Mouse (Mus musculus) liver, embryonic 13.5 days (tissue): Measurements from ENCODE around the gene Sept4. TPM values are rescaled to one million over a fixed set of nuclear protein-coding genes. Genes with fewer than 3 reads are reported as not detected.

ENCODE experiments used
- ATAC-seq: fragments of 200-750 bp; cut with Nextera tagmentation; 2 replicates; pipeline ENCODE4 v1.8.0; 2017; ENCODE audit warnings: low read depth, mild to moderate bottlenecking, moderate number of reproducible peaks, moderate library complexity
- DNase-seq: peaks from one replicate; pipeline ENCODE4 v3.0.0; 2022
- H3K27ac ChIP-seq: fragments of 300-500 bp; sonication (generic); 2 replicates; pipeline ENCODE4 v1.5.1; 2015; ENCODE audit warnings: moderate library complexity, mild to moderate bottlenecking, inconsistent platforms
- H3K27me3 ChIP-seq: fragments of 300-500 bp; sonication (generic); 2 replicates; pipeline ENCODE4 v1.6.1; 2015; ENCODE audit warnings: mild to moderate bottlenecking, inconsistent platforms
- H3K36me3 ChIP-seq: fragments of 300-500 bp; sonication (generic); 2 replicates; pipeline ENCODE4 v1.6.1; 2015; ENCODE audit warnings: mild to moderate bottlenecking, inconsistent platforms
- H3K4me1 ChIP-seq: fragments of 300-500 bp; sonication (generic); replicated peaks from 2 replicates; pipeline ENCODE4 v1.6.1; 2015; ENCODE audit warnings: inconsistent platforms
- H3K4me2 ChIP-seq: fragments of 300-500 bp; sonication (generic); 2 replicates; pipeline ENCODE4 v1.6.1; 2015; ENCODE audit warnings: inconsistent platforms, mild to moderate bottlenecking, moderate library complexity
- H3K4me3 ChIP-seq: fragments of 300-500 bp; sonication (generic); replicated peaks from 2 replicates; pipeline ENCODE4 v1.5.1; 2015; ENCODE audit warnings: mild to moderate bottlenecking, inconsistent platforms
- H3K9ac ChIP-seq: fragments of 300-500 bp; sonication (generic); 2 replicates; pipeline ENCODE4 v1.6.1; 2015; ENCODE audit warnings: mild to moderate bottlenecking, inconsistent platforms
- H3K9me3 ChIP-seq: fragments of 300-500 bp; sonication (generic); replicated peaks from 2 replicates; pipeline ENCODE4 v1.6.1; 2016; ENCODE audit warnings: inconsistent platforms
- WGBS: fragments of 180-500 bp; shearing (Covaris S2); methylation state at CpG from one replicate; pipeline ENCODE4 v1.1.7; 2015; ENCODE audit not compliant: insufficient replicate concordance; 5-methylcytosine and 5-hydroxymethylcytosine counted together
- polyA plus RNA-seq: library from polyadenylated mRNA; unstranded; fragments of >200 nt; fragmentation: Nextera tagmentation; extraction: Ambion mirVana; gene quantifications from 2 replicates; pipeline ENCODE4 v1.2.1, GENCODE M21; 2015

Sept4 gene
- polyA plus RNA-seq, 1 experiment from 2014 or later: 11.2 TPM

DNA sequence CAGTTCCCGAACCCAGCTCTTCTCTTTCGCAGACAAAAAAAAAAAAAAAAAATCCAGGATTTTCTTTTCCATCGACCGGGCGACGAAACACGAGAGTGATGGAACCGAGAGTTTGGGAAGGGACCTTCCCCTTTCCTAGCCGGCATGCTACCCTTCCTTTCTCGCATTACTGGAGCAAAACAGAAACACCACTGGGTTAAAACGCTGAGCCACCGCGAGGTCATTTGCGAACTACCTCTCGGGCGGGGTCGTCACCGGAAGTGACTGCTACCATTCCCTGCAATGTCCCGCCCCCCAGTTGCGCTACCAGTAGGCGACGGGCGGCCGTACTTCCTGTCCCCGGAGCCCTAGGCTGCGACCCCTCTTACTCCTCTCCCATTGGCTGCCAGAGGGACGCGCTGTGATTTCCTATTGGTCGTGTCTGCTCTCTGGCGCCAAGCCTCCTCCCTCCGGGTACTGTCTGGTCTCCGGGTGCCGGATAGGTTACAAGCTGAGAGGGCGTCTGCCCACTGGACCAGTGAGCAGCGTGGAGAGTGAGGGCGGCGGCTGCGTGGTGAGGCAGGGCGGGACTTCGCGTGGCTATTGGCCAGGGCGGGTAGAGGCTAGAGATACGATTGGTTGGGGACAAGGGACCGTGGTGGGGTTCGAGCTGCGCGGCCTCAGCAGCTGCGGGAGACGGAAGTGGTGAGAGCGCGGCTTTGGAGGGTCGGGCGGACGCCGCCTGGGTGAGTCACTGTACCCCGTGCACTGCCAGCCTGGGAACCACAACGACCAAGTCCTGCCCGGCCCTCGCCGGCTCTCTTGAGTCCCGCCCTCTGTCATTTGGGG is 23.0 kb downstream of the Sept4 start, which contains the start of gene Mtmr4:
Gene Mtmr4, plus strand, starts transcription at position 637 of the 828 bp plus-strand sequence.
- H3K27ac ChIP-seq: peak within 1 kb of the TSS; percentile 95
- H3K4me2 ChIP-seq: peak within 1 kb of the TSS; percentile 99
- ATAC-seq: peak; percentile 97
- peak within 1 kb of the TSS; percentile 79 for H3K4me3 ChIP-seq
- peaks cover 15% of the 10 kb centered on the region for H3K36me3 ChIP-seq
- peak; percentile 100 for DNase-seq
- peak within 1 kb of the TSS; percentile 93 for H3K9ac ChIP-seq
- under 1% methylated on average over 61 of the region's 61 CpGs for WGBS
- H3K4me1 ChIP-seq: peaks cover 65% of the 10 kb centered on the region
- no peaks in the 10 kb centered on the region for H3K27me3 ChIP-seq
- H3K9me3 ChIP-seq: no peaks in the 10 kb centered on the region

GRCm38 (mm10) chr11:87592354-87592695 is 23.6 kb downstream of the Sept4 start:
- WGBS: under 1% methylated on average over 15 of the region's 15 CpGs
- H3K27ac ChIP-seq: peak overlapping the region; percentile 95
- H3K9me3 ChIP-seq: no peaks in the 10 kb centered on the region
- H3K4me2 ChIP-seq: peak overlapping the region; percentile 99
- DNase-seq (no peak), ATAC-seq (no peak)
- H3K4me1 ChIP-seq: peaks cover 68% of the 10 kb centered on the region
- H3K9ac ChIP-seq: peak overlapping the region; percentile 83
- H3K36me3 ChIP-seq: peaks cover 21% of the 10 kb centered on the region
- peak overlapping the region; percentile 79 for H3K4me3 ChIP-seq
- no peaks in the 10 kb centered on the region for H3K27me3 ChIP-seq

GRCm38 (mm10) chr11:87592713-87593598 is 24.3 kb downstream of the Sept4 start:
- Histone ChIP-seq H3K27ac (peak overlapping the region; percentile 95), H3K4me1 (peaks cover 68% of the 10 kb centered on the region), H3K9ac (peak overlapping the region; percentile 83), H3K9me3 (no peaks in the 10 kb centered on the region), H3K4me3 (peak overlapping the region; percentile 79), H3K27me3 (no peaks in the 10 kb centered on the region), H3K36me3 (peaks cover 27% of the 10 kb centered on the region), H3K4me2 (peak overlapping the region; percentile 99)
- WGBS: 30% methylated on average over 13 of the region's 13 CpGs
- ATAC-seq (no peak), DNase-seq (no peak)

- peak; percentile 43 for ATAC-seq
- Histone ChIP-seq H3K27ac (peak overlapping the region; percentile 95), H3K9ac (peak overlapping the region; percentile 85), H3K27me3 (no peaks in the 10 kb centered on the region), H3K9me3 (no peaks in the 10 kb centered on the region), H3K36me3 (peaks cover 52% of the 10 kb centered on the region), H3K4me1 (peaks cover 52% of the 10 kb centered on the region), H3K4me3 (peak overlapping the region; percentile 72), H3K4me2 (peak overlapping the region; percentile 99)
- WGBS: 1% methylated on average over 29 of the region's 37 CpGs
- peak; percentile 85 for DNase-seq
Measured at GRCm38 (mm10) chr11:87595327-87595841, 26.7 kb downstream of the Sept4 start.

DNA sequence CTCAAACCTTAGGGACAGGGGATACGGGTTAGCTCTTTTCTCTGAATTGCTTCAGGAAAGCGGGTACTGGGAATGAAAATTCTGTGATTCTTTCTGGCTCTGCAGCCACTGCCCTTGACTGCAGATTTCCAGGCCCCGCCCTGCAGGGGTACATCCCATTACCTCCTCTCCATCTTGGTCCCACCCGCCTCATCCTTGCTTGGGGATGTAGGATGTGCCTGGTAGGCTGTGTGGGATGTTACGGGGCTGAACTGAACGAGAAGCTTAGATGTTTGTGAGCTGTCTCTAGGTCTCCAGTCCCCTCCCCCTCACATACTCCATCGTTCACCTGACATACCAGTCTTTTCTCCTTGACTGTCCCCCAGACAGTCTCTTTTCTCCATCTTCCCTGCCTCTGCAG is 27.3 kb downstream of the Sept4 start:
- peak overlapping the region; percentile 85 for H3K9ac ChIP-seq
- 44% methylated on average over 7 of the region's 7 CpGs for WGBS
- peaks cover 57% of the 10 kb centered on the region for H3K36me3 ChIP-seq
- peak overlapping the region; percentile 74 for H3K27ac ChIP-seq
- DNase-seq (no peak), ATAC-seq (no peak)
- no peaks in the 10 kb centered on the region for H3K27me3 ChIP-seq
- H3K4me3 ChIP-seq: peak overlapping the region; percentile 72
- peaks cover 46% of the 10 kb centered on the region for H3K4me1 ChIP-seq
- H3K9me3 ChIP-seq: no peaks in the 10 kb centered on the region
- H3K4me2 ChIP-seq: peak overlapping the region; percentile 99

GRCm38 (mm10) chr11:87596492-87596891 is 27.8 kb downstream of the Sept4 start:
- Histone ChIP-seq H3K27me3 (no peaks in the 10 kb centered on the region), H3K4me3 (0 out of 2 replicates have a peak overlapping the region, but pooled peaks have one; percentile 72), H3K4me2 (peak overlapping the region; percentile 99), H3K27ac (no peak overlapping the region), H3K4me1 (peaks cover 46% of the 10 kb centered on the region), H3K9ac (peak overlapping the region; percentile 4; the same call in 1 of the 2 replicates), H3K36me3 (peaks cover 63% of the 10 kb centered on the region), H3K9me3 (no peaks in the 10 kb centered on the region)
- 83% methylated on average over 2 of the region's 2 CpGs for WGBS
- ATAC-seq: no peak
- DNase-seq: no peak

DNA sequence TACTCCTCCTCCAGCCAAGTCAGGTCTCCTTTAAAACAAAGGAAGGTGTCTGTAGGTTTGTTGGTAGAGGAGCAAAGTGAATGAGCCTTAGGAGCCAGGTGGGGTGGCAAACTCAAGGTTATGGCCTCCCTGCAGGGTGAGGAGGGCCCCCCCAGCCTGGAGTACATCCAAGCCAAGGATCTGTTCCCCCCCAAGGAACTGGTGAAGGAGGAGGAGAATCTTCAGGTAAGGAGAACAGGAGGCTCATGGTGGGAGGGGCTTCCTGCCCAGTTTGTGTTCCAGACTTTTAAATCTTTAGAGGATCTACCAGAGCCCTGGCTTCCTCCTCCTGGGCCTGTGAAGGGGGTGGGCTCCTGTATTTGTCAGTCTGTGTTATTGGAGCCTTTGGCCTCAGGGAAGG is 28.4 kb downstream of the Sept4 start:
- Histone ChIP-seq H3K27ac (no peak overlapping the region; the same call in 1 of the 2 replicates), H3K9ac (no peak overlapping the region), H3K4me2 (no peak overlapping the region), H3K4me1 (peaks cover 46% of the 10 kb centered on the region), H3K27me3 (no peaks in the 10 kb centered on the region), H3K4me3 (no peak overlapping the region), H3K36me3 (peaks cover 68% of the 10 kb centered on the region), H3K9me3 (no peaks in the 10 kb centered on the region)
- no peak for DNase-seq
- no peak for ATAC-seq

DNA sequence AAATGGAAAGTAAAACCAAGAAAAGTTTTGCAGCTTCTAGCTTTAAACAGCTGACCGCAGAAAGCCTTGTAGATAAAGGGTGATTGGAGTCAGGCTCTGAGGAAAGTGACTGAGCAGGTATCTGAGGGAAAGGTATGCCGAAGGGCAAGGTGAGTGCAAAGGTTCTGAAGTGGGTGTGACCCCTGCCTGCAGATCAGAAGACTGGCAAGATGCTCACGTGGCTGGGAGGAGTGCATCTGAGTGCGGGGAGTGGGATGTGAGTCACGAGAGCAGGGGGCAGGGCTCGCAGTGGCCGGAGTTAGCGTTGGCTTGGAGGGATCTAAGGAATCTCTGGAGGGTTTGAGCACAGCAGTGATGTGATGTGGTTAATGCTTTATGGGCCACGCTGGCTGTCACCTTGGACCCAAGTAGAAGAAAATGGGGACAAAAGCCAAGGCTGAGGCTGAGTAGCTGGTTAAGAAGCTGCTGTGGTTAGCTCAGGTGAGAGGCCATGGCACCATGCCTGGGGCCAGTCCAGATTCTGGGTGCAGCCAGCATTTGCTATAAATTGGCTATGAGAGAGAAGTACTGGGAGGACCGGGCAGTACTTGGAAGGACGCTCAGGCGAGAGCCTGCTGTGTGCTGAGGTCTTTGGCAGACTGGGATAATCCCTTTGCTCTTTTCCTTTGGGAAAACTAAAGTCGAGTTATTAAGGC is 30.8 kb downstream of the Sept4 start:
- peaks cover 25% of the 10 kb centered on the region for H3K4me1 ChIP-seq
- ATAC-seq (no peak), DNase-seq (no peak)
- H3K4me3 ChIP-seq: no peak overlapping the region
- H3K27me3 ChIP-seq: no peaks in the 10 kb centered on the region
- H3K36me3 ChIP-seq: peaks cover 85% of the 10 kb centered on the region
- H3K9me3 ChIP-seq: no peaks in the 10 kb centered on the region
- WGBS: 87% methylated on average over 13 of the region's 13 CpGs
- no peak overlapping the region for H3K9ac ChIP-seq
- H3K4me2 ChIP-seq: no peak overlapping the region
- no peak overlapping the region for H3K27ac ChIP-seq

GRCm38 (mm10) chr11:87600322-87600853 is 31.7 kb downstream of the Sept4 start:
- DNase-seq (no peak), ATAC-seq (no peak)
- Histone ChIP-seq H3K27ac (no peak overlapping the region), H3K36me3 (peaks cover 89% of the 10 kb centered on the region), H3K4me3 (no peak overlapping the region), H3K4me2 (no peak overlapping the region), H3K9ac (no peak overlapping the region), H3K9me3 (no peaks in the 10 kb centered on the region), H3K4me1 (peaks cover 16% of the 10 kb centered on the region), H3K27me3 (no peaks in the 10 kb centered on the region)
- 86% methylated on average over 10 of the region's 10 CpGs for WGBS

GRCm38 (mm10) chr11:87602234-87602633 is 33.5 kb downstream of the Sept4 start:
- Histone ChIP-seq H3K27ac (no peak overlapping the region), H3K36me3 (peaks cover 97% of the 10 kb centered on the region), H3K9ac (no peak overlapping the region), H3K9me3 (no peaks in the 10 kb centered on the region), H3K4me2 (no peak overlapping the region), H3K4me1 (no peaks in the 10 kb centered on the region), H3K27me3 (no peaks in the 10 kb centered on the region), H3K4me3 (no peak overlapping the region)
- WGBS: 87% methylated on average over 9 of the region's 9 CpGs
- no peak for DNase-seq
- ATAC-seq: no peak
